Mouse (Mus musculus) liver, adult 2 months (tissue): Measurements from ENCODE around the gene Atxn2l.

ENCODE experiments used
- CTCF ChIP-seq: fragments of 200-500 bp; IDR thresholded peaks from 2 replicates; pipeline ENCODE4 v1.5.1; 2011; ENCODE audit warnings: low read depth, low read length, control low read depth
- POLR2A ChIP-seq: fragments of 200-500 bp; IDR thresholded peaks from 2 replicates; pipeline ENCODE4 v1.6.1; 2011; ENCODE audit warnings: low read length, control low read depth; ENCODE audit not compliant: insufficient read depth; ENCODE audit errors: extremely low read depth

- TF ChIP-seq POLR2A, result no peak
- TF ChIP-seq CTCF, result no peak
Measured at GRCm38 (mm10) chr7:126464121-126464520, 39.1 kb downstream of the Atxn2l start.
